Mouse (Mus musculus) layer of hippocampus, adult 18-20 months (tissue): ENCODE data around the gene Haus6. TPM values are rescaled to one million over a fixed set of nuclear protein-coding genes. Genes with fewer than 3 reads are reported as not detected.
"Not testable (repeated sequence)": the region's sequence is repeated elsewhere in the genome, so short reads cannot be mapped to it uniquely, and the experiment has no call there.

Experiments used
- DNase-seq, 2 experiments: peaks; one replicate each; pipeline ENCODE4 v3.0.0; 2022; ENCODE audit warnings: low spot score in 2 of 2
- long read RNA-seq: library from polyadenylated mRNA; stranded (forward); transcript quantifications from one replicate; pipeline ENCODE4 v2.0.0, GENCODE M21; 2021
- total RNA-seq, 2 experiments: library from RNA; stranded (reverse); gene quantifications; 2 replicates each; pipeline ENCODE4 v1.2.3; 2021

Gene Haus6
- total RNA-seq = 1 to 10 TPM; 8.3 to 10.0 TPM
- long read RNA-seq, full-length matches to known transcripts = 2 of 2 reads
- long read RNA-seq, partial matches to known transcripts = 0 of 2 reads
- long read RNA-seq, other reads (novel, unspliced or antisense) = 0 of 2 reads

DNA sequence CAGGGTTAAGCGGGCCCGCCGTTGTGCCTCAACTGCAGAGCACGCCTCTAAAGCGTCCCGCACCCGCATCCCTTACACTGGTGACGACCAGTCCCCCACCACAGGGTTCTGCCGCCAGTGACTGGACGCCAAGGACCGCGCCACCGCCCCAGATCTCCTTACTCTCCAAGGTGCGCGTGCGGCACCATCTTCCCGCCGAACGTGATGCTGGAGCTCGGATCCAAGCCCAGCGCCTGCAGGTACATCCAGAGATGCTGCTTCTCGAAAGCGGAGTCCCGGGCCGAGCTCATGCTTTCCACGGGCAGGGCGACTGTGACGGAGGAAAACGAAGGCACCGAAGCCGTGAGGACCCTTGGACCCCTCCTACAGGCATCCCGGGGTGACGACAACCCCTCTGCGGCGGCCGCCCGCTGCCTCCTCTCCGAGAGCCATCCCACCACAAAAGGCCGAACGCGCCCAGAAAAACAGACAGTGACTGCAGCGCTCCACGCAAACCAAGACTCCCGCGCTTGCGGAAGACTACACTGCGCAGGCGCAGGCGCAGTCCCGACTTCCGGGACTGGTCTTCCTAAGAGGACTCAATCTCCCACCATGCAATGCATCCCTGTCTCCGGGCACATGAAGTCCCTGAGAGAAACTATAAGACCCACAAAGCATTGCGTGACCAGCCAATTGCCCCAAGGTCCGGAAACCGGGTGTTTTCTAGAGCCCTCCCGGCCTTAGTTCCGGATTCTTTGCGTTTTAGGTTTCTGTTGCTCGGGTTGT lies at the start of gene Haus6:
Gene Haus6, minus strand, starts transcription at position 532 of the 765 bp plus-strand sequence.
- peak; percentile 90 to 96 for DNase-seq

DNA sequence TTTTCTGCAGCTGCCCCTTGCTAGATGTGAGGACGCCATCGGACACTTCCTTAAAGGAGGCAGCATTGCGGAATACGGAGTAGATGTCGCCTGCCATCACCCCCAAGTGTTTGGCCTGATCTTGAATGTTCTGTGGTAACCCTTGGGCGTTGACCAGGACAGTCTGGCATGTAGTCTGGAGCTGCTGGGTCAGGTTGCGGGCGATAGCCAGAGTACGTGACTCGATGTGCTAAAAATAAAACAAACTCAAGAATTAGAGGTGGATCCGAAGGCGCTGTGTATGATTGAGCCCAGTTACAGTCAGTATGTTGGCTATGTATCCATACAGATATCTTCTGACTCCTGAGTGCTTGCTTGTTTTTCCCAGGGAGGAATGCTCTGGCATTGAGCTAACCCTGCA lies 45.3 kb upstream of the Haus6 start:
- DNase-seq = no peak

DNA sequence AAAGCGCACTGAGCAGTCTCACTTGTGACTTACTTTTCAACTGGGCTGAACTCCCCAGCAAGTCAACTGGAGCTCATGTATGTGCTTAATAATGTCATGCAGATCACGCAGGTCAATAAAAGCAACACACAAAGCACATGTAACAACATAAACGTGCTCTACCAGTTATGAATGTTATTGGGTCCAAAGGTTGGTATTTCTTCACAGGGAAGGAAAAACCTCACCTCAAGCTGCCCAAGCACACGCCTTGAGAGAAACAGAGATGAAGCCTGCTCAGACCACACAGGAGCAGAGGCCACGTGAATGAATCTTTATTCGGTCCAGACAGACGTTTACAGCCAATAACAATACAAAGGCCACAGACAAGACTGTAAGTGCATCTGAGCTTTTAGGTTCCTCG lies 44.6 kb upstream of the Haus6 start:
- not testable (repeated sequence) for DNase-seq

DNA sequence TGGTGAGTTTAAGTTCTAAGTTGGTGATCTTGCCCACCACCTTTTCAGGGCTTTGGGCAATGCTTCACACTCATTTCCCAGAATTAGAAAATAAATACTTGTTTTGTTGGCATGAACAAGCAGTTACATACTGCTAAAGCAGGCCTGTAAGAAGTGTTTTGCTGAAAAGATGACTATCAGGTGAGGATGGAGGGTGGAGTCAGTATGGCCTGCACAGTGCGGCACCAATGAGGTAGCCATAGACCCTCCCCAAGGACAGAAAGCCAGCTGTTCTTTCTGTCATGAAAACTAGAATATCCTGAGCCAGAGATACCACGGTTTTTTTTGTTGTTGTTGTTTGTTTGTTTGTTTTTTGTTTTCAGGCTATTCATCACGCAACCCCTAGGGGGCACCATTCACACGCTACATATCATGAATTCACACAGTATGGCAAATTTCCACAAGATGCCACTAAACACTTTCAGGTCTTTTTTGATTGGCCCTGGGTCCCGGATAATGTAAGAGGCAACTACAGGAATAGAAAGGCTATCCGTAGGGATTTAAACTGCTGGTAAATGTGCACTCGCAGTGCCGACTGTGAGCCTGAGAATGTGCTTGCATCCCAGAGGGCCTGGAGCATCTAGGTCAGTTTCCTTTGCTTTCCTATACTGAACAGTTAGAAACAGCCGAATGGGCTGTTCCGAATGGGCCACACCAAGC lies 40.0 kb upstream of the Haus6 start:
- no peak for DNase-seq

DNA sequence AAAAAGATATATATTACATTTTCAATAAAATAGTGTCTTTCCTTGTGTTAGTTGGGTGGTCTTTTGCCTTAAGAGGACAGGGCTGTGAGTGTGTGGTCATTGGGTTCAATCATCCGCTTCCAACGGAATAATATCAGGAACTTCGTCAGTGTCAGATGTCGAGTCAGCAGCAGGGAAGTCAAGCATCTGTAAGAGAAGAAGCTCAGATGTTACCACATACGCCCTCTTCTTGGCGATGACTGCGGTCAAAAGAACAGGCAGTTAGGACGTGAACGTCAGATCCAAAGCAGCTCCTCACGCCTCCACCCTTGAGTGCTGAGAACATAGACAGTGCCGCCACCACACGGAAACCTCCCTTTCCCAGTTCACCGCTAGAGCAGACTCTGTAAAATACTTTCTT lies 36.5 kb upstream of the Haus6 start:
- DNase-seq = not testable (repeated sequence)

DNA sequence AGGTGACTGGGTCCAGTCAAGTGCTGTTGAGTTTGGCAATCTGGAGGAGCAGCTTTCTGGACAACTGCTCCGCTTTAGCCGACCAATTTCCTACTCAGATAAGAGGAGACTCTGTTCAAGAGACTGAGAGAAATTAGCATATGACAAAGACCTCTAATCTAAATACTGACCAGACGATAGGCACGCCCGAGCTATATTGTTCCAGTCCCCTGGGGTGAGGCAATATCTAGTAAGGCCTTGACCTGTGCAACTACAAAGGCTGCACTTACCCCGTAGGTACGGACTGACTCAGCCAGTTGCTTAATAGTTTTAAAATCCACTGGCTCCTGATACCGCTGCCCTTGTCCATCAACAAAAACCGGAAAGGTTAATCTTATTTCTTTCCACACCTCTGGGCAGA lies 25.7 kb upstream of the Haus6 start:
- DNase-seq = not testable (repeated sequence)

DNA sequence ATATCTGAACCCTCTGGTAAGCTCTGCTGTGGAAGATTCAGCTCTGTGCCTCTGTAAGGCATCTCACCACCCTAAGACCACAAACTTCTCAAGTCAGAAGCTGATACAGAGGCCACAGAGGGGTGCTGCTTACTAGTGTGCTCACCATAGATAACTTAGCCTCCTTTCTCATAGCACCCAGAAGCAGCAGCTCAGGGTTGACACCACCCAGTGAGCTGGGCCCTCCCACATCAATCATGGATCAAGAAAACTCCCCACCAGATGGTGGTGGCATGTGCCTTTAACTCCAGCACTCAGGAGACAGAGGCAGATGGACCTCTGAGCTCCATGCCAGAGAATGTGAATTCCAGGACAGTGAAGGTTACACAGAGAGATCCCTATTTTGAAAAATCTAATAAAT lies 23.0 kb upstream of the Haus6 start:
- DNase-seq = peak in 1 of 2 experiments; percentile 7

DNA sequence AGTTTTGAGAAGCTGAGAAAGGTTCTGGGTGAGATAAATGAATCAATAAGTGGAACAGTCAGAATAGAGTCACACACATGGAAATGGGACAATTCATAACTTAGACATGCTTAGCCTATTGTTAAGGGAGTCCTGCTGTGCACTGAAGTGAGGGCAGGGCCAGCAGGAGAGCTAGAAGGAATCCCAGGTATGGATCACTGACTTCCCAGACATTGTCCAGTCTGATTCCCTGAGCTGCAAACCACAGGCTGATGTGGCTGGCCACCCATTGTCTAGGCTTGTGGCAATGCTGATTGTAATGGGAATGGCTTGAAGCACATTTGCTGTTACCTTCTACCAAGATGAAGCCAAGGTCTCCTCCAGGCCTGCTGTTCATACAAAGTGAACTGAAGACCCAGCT lies 22.5 kb upstream of the Haus6 start:
- not testable (repeated sequence) for DNase-seq

DNA sequence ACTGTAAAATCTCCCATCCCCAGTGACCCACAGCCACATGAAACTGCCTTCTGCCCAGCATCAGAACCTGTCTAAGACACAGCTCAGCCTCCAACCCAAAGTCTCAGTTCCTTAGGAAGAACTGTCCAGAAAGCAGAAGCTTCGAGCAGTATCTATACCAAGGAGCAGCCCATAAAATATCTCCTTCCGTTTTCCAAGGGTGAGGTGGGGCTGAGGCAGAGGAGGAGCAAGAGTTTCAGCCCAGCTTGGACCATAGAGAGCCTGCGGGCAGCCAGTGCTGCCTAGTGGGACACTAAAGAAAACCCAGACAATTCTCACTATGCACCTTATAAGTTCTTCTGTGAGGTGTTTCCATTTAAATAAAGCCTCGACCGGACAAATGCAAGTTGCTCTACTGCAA lies 20.7 kb upstream of the Haus6 start:
- DNase-seq = not testable (repeated sequence)

DNA sequence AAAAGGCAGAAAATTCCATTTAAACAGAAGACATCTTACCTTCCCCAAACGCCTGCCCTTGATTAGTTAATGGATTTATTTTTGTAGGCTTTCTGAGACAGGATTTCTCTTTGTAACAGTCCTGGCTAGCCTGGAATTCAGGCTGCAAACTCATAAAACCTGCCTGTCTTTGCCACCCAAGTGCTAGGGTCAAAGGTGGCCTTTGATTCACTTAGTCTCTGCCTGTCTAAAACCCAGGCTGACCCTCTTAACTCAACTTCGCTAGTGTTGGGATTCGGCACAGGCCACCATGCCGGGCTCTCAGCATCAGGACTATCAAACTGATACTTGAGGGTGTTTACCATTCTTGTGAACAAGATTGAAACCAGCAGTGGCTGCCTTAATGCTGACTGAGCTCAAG lies 20.0 kb upstream of the Haus6 start:
- DNase-seq = no peak

DNA sequence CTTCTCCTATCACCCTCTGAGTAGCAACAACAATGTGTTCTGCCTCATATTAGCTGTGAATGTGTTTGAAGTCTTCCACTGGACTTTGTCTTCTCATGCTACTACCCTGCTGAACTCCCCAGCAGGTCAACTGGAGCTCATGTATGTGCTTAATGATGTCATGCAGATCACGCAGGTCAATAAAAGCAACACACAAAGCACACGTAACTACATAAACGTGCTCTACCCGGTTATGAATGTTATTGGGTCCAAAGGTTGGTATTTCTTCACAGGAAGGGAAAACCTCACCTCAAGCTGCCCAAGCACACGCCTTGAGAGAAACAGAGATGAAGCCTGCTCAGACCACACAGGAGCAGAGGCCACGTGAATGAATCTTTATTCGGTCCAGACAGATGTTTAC lies 14.6 kb upstream of the Haus6 start:
- DNase-seq = not testable (repeated sequence)

DNA sequence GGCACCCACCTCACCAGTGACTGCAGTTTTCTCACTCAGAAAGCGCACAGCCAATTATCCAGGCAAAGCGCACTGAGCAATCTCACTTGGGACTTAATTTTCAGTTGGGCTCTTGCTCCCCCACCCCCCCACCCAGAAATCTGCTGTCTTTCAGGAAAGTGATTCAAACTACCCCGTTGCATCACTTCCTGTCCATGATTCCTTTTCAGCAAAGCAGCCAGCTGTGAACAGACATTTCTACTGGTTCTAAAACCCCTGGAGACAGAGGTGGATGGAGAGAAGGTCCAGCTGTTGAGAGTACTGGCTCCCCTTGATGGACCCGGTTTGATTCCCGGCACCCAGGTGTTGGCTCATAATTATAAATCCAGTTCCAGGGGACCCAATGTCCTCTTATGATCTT lies 13.6 kb upstream of the Haus6 start:
- DNase-seq = no peak

DNA sequence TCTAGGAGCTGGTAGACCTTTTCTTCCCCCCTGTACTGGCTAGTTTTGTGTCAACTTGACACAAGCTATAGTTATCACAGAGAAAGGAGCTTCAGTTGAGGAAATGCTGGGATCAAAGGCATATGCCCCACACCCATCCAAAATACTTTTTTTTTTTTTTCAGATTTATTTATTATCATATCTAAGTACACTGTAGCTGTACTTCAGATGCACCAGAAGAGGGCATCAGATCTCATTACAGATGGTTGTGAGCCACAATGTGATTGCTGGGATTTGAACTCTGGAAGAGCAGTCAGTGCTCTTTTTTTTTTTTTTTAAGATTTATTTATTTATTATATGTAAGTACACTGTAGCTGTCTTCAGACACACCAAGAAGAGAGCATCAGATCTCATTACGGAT lies 10.7 kb upstream of the Haus6 start:
- DNase-seq = not testable (repeated sequence)

DNA sequence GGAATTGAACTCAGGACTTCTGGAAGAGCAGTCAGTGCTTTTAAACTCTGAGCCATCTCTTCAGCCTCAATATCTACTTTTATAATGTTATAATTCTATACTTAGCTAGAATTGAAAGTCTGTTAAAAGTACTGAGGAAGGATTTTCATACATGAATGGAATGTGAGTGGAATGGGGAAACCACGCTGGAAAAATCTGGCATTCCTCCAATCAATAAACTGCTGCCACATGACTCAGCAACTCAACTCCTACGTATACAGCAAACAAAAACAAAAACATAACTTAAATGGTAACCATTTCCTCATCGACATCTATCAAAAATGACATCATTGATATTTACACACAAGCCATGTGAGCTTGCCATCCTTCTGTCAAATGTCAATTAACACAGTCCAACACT lies 10.3 kb upstream of the Haus6 start:
- no peak for DNase-seq

DNA sequence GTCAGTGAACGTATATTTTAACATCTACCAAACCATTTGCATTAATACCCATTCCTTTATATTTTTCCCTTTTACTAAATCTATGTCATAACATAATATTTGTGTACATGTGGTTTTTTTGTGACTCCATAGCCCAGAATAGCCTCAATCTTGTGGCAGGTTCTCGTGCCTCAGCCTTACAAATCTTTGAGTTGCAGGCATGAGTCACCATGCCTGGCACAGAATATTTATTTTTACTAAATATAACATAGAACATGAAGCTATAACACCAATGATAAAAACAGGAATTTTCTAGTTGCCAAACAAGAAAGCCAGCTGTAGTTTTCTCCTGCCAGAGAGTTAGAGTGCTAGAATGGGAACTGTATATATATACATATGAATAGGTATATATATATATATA lies 8.7 kb upstream of the Haus6 start:
- no peak for DNase-seq

DNA sequence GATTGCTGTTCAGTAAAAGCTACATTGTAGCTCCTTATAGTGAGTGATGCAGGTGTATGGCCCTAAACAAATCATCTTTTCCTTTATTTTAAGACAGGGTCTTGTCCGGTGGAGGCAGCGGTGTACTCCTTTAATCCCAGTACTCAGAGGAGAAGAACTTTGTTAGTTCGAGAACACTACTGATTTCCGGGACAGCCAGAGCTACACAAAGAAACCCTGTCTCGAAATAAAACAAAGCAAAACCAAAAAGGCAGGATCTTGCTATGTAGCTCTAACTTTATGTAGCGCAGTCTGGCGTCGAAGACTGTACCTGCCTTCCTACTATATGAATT lies 400 bp upstream of the Haus6 start:
- no peak for DNase-seq

DNA sequence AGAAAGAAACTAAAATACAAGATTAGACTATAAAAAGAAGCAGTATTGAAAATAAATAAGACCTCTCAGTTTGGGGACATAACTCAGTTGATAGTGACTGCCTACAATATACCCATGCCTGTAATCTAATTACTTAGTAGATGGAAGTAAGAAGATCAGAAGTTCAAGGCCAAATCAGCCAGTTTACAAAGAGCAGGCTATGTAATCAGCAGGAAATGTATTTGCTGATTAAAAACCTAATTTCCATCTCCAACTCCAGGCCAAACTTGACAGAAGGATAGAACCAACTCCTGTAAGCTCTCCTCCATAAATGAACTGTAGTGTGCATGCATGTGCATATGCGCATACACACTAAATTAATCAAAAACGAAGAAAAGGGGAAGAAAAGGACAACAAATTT lies 20.6 kb downstream of the Haus6 start:
- no peak for DNase-seq

DNA sequence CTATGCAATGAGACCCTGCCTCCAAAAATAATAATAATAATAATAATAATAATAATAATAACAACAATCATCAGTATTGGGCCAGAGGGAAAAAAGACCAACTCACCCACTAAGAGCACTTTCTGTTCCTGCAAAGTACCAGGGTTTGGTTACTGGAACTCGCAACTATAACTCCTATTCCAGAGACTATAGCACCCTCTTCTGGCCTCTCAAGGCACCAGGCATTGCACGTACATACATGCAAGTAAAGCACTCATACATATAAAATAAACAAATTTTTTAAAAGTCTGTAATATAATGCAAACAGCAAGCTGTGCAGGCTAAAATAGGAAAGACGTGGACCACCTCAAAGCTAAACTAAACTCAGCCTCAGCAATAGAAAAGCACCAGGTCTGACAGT lies 23.6 kb downstream of the Haus6 start:
- DNase-seq = no peak

DNA sequence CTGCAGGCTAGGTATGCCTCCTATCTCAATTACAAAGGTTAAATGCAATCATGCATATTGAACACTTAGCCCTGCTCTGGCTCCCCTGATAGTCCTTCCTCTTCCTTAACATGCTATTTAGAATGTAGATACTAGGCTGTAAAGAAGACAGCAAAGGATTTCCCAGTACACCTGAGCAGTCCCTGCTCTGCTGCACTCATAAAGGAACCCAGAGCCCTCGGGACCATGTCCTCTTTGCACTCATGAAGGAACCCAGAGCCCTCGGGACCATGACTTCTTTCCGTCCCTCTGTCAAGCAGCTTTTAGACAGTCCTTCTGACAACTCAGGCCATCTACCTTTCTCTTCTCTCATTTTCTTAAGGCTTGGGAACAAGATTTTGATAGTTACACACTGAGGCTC lies 31.3 kb downstream of the Haus6 start:
- DNase-seq = no peak

DNA sequence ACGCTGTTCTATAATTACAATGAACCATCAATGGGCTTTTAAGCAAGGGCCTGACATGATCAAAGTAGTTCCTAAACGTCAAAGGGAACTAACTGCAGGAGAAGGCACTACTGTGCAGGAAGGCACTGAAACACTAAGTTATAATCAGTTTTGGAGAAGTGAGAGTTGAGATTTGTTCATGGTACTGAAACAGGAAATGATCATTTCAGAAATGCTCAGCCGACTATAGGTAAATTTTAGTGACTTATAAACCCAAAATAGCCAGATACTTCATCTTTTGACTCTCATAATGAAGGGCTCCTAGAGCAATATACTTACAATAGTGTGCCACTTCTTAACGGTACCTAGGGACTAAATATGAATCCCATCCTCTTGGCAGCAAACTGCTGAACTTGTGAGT lies 31.8 kb downstream of the Haus6 start:
- no peak for DNase-seq

DNA sequence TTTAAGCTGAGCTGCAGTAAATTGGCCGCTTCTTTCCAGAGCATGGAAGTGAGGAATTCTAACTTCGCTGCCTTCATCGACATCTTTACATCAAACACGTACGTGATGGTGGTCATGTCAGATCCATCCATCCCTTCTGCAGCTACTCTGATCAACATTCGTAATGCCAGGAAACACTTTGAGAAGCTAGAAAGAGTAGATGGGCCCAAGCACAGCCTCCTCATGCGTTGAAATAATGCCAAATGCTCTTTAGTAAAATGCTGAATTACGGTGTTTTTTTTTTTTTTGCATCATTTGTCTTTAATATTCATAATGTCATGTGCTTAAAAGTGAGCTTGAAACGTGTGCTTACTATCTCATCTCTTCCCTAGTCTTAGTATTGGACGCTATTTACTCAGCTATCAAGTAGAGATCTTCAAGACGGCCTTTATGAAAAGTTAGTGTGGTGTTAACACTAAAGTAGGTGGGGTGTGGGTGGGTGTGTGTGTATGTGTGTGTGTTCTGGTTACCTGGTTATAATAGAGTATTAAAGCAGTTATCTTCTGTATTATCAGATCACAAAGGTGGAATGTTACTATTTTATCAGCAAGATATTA lies 35.1 kb downstream of the Haus6 start:
- no peak for DNase-seq

DNA sequence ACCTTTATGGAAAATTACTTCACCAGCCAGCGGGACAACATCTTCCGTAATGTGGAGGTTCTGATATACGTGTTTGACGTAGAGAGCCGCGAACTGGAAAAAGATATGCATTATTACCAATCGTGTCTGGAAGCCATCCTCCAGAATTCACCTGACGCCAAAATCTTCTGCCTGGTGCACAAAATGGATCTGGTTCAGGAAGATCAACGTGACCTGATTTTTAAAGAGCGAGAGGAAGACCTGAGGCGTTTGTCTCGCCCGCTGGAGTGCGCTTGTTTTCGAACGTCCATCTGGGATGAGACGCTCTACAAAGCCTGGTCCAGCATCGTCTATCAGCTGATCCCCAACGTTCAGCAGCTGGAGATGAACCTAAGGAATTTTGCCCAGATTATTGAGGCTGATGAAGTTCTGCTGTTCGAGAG lies 35.7 kb downstream of the Haus6 start:
- DNase-seq = peak; percentile 18 to 34
